Mouse (Mus musculus) midbrain, embryonic 13.5 days (tissue): ENCODE measurements at regions not wholly inside any gene's neighbourhood (a gene's known extent, or its start where the extent isn't known, plus 50 kb on each side); places are given as distances from the start of the nearest gene placed in this dataset.

ENCODE experiments used
- ATAC-seq: fragments of 200-750 bp; cut with Nextera tagmentation; 2 replicates; pipeline ENCODE4 v1.8.0; 2017; ENCODE audit warnings: mild to moderate bottlenecking, moderate TSS enrichment, moderate library complexity
- H3K27ac ChIP-seq: fragments of 300-500 bp; sonication (generic); 2 replicates; pipeline ENCODE4 v1.5.1; 2015; ENCODE audit warnings: inconsistent platforms, mild to moderate bottlenecking, moderate library complexity
- H3K27me3 ChIP-seq: fragments of 300-500 bp; sonication (generic); 2 replicates; pipeline ENCODE4 v1.6.1; 2015; ENCODE audit warnings: mild to moderate bottlenecking, inconsistent platforms
- H3K36me3 ChIP-seq: fragments of 300-500 bp; sonication (generic); 2 replicates; pipeline ENCODE4 v1.6.1; 2015; ENCODE audit warnings: mild to moderate bottlenecking, inconsistent platforms
- H3K4me1 ChIP-seq: fragments of 300-500 bp; sonication (generic); replicated peaks from 2 replicates; pipeline ENCODE4 v1.6.1; 2015; ENCODE audit warnings: inconsistent platforms
- H3K4me2 ChIP-seq: fragments of 300-500 bp; sonication (generic); replicated peaks from 2 replicates; pipeline ENCODE4 v1.6.1; 2015; ENCODE audit warnings: moderate library complexity, mild to moderate bottlenecking, inconsistent platforms
- H3K4me3 ChIP-seq: fragments of 300-500 bp; sonication (generic); replicated peaks from 2 replicates; pipeline ENCODE4 v1.5.1; 2015; ENCODE audit warnings: mild to moderate bottlenecking, inconsistent platforms
- H3K9ac ChIP-seq: fragments of 300-500 bp; sonication (generic); replicated peaks from 2 replicates; pipeline ENCODE4 v1.6.1; 2015; ENCODE audit warnings: mild to moderate bottlenecking, inconsistent platforms
- H3K9me3 ChIP-seq: fragments of 300-500 bp; sonication (generic); 2 replicates; pipeline ENCODE4 v1.6.1; 2016; ENCODE audit warnings: mild to moderate bottlenecking, inconsistent platforms
- WGBS: fragments of 180-500 bp; shearing (Covaris S2); methylation state at CpG from one replicate; pipeline ENCODE4 v1.1.7; 2015; 5-methylcytosine and 5-hydroxymethylcytosine counted together

DNA sequence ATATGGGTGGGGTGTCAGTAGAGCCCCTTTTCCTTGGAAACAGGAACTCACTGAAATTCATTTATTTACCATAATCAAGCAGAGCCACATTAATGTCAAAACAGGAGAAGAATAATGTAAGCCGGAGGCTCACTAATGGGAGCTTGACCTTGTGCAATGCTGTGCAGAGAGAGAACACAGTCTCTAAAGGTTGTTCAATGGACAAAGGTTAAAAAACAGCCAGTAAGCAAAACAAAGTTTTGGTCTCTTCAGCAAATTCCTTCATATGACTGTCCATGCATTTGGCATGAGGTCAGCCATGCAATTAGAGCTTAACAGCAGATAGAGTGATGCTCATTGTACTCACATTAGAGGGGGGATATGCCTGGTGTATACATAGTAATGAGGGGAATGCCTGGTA lies 113.1 kb downstream of the Tsen15 start:
- no peak overlapping the region for H3K27ac ChIP-seq
- H3K9me3 ChIP-seq: no peaks in the 10 kb centered on the region
- no peak overlapping the region for H3K4me2 ChIP-seq
- ATAC-seq: no peak
- H3K4me1 ChIP-seq: peaks cover 9% of the 10 kb centered on the region; the same call in 1 of the 2 replicates
- no peaks in the 10 kb centered on the region for H3K36me3 ChIP-seq
- no peak overlapping the region for H3K9ac ChIP-seq
- H3K4me3 ChIP-seq: no peak overlapping the region
- H3K27me3 ChIP-seq: no peaks in the 10 kb centered on the region
- 86% methylated on average over 1 of the region's 1 CpGs for WGBS

- no peaks in the 10 kb centered on the region for H3K9me3 ChIP-seq
- no peaks in the 10 kb centered on the region for H3K36me3 ChIP-seq
- H3K27ac ChIP-seq: peak overlapping the region; percentile 21; the same call in 1 of the 2 replicates
- no peak overlapping the region for H3K9ac ChIP-seq
- H3K4me2 ChIP-seq: no peak overlapping the region
- H3K4me3 ChIP-seq: no peak overlapping the region
- ATAC-seq: peak; percentile 43; the same call in 1 of the 2 replicates
- 60% methylated on average over 10 of the region's 10 CpGs for WGBS
- no peaks in the 10 kb centered on the region for H3K27me3 ChIP-seq
- peaks cover 9% of the 10 kb centered on the region; the same call in 1 of the 2 replicates for H3K4me1 ChIP-seq
Measured at GRCm38 (mm10) chr1:152269936-152270702, 116.4 kb downstream of the Tsen15 start.

GRCm38 (mm10) chr1:152266390-152266789 lies 120.1 kb downstream of the Tsen15 start:
- Histone ChIP-seq H3K27ac (no peak overlapping the region), H3K27me3 (no peaks in the 10 kb centered on the region), H3K36me3 (no peaks in the 10 kb centered on the region), H3K9ac (no peak overlapping the region), H3K4me3 (no peak overlapping the region), H3K4me1 (peaks cover 9% of the 10 kb centered on the region; the same call in 1 of the 2 replicates), H3K9me3 (no peaks in the 10 kb centered on the region), H3K4me2 (no peak overlapping the region)
- ATAC-seq: no peak

- WGBS: 87% methylated on average over 6 of the region's 6 CpGs
- peaks cover 4% of the 10 kb centered on the region; the same call in 1 of the 2 replicates for H3K4me1 ChIP-seq
- no peak overlapping the region for H3K4me3 ChIP-seq
- ATAC-seq: no peak
- H3K27ac ChIP-seq: no peak overlapping the region
- no peaks in the 10 kb centered on the region for H3K27me3 ChIP-seq
- H3K4me2 ChIP-seq: no peak overlapping the region
- H3K9ac ChIP-seq: no peak overlapping the region
- no peaks in the 10 kb centered on the region for H3K9me3 ChIP-seq
- H3K36me3 ChIP-seq: no peaks in the 10 kb centered on the region
Measured at GRCm38 (mm10) chr1:152264981-152265380, 121.5 kb downstream of the Tsen15 start.

- Histone ChIP-seq H3K27ac (no peak overlapping the region), H3K36me3 (no peaks in the 10 kb centered on the region), H3K4me2 (no peak overlapping the region), H3K9ac (no peak overlapping the region), H3K4me3 (no peak overlapping the region), H3K4me1 (peaks cover 8% of the 10 kb centered on the region), H3K9me3 (no peaks in the 10 kb centered on the region), H3K27me3 (no peaks in the 10 kb centered on the region)
- WGBS: 34% methylated on average over 4 of the region's 4 CpGs
- 0 out of 2 replicates have a peak, but pooled peaks have one; percentile 30 for ATAC-seq
Measured at GRCm38 (mm10) chr1:152261472-152261871, 125.0 kb downstream of the Tsen15 start.

- no peak for ATAC-seq
- Histone ChIP-seq H3K27me3 (no peaks in the 10 kb centered on the region; the same call in 1 of the 2 replicates), H3K4me1 (peaks cover 8% of the 10 kb centered on the region), H3K9me3 (no peaks in the 10 kb centered on the region), H3K36me3 (no peaks in the 10 kb centered on the region), H3K4me2 (no peak overlapping the region), H3K9ac (no peak overlapping the region), H3K4me3 (no peak overlapping the region), H3K27ac (no peak overlapping the region)
- WGBS: 96% methylated on average over 1 of the region's 1 CpGs
Measured at GRCm38 (mm10) chr1:152260950-152261349, 125.5 kb downstream of the Tsen15 start.

DNA sequence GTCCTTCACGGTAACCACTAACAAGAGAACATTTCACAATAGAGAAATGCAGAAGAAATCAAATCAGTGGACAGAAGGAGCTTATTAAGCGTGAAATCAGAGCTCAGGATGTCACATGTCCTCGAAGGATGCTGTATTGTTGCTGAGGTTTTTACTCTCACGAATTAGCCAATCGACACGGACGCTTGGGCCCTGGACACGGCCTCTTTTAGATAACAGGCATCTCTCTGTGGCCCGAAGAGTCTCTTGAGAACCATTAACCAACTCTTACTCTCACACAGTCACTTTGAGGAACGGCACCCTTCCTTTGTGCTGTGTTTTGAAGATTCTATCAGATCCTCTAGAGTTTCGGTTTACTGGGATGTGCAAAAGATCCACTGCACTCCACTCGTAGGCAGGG lies 128.2 kb downstream of the Tsen15 start:
- Histone ChIP-seq H3K4me1 (peaks cover 14% of the 10 kb centered on the region), H3K9me3 (no peaks in the 10 kb centered on the region), H3K4me2 (no peak overlapping the region), H3K9ac (no peak overlapping the region), H3K27me3 (no peaks in the 10 kb centered on the region; the same call in 1 of the 2 replicates), H3K4me3 (no peak overlapping the region), H3K27ac (no peak overlapping the region), H3K36me3 (no peaks in the 10 kb centered on the region)
- ATAC-seq: peak; percentile 51; the same call in 1 of the 2 replicates
- WGBS: 38% methylated on average over 12 of the region's 12 CpGs

DNA sequence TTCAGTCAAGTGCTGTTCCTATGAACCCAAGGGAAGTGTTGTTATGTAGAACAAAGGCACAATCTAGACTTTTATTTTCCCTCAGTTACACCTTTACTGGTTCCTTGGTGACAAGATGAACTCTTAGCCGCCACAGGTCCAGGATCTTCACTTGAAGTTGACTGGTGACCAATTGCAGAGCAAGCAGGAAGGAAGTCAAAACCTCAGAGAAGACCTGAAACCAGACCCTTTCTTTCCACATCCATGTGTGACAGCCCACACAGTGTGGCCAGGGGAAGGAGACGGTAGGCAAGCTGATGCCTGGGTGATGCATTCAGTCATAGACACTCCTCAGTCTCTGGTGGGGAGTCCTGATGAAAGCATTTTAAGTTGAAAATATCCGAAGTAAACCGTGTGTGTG lies 132.6 kb downstream of the Tsen15 start:
- H3K9ac ChIP-seq: no peak overlapping the region
- H3K9me3 ChIP-seq: no peaks in the 10 kb centered on the region

DNA sequence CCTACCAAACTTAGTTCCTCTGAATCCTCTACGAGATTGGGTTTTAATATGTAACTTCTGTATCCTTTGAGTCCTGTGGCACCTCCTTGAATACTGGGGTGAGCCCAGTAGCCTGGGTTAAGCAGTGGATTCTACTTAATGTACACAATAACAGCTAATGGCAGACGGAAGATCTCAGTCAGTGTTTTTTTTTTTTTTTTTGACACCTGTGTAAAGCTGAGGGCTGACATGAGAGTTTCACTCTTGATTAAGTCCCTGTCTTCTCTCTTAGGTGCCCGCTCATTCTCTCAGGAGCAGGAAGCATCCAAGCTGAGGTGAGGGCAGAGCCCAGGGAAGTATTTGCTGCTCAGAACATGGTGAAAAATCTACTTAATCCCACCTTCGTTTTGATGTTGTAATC lies 133.0 kb downstream of the Tsen15 start:
- Histone ChIP-seq H3K9me3 (no peaks in the 10 kb centered on the region), H3K9ac (no peak overlapping the region), H3K4me1 (peaks cover 18% of the 10 kb centered on the region), H3K36me3 (no peaks in the 10 kb centered on the region), H3K4me2 (no peak overlapping the region), H3K27ac (no peak overlapping the region), H3K27me3 (no peaks in the 10 kb centered on the region; the same call in 1 of the 2 replicates), H3K4me3 (no peak overlapping the region)
- no peak for ATAC-seq
- WGBS: 83% methylated on average over 4 of the region's 4 CpGs

More for the DNA sequence above, 132.6 kb downstream of the Tsen15 start:
- no peak for ATAC-seq
- no peaks in the 10 kb centered on the region; the same call in 1 of the 2 replicates for H3K27me3 ChIP-seq
- no peak overlapping the region for H3K4me2 ChIP-seq
- H3K36me3 ChIP-seq: no peaks in the 10 kb centered on the region
- H3K4me3 ChIP-seq: no peak overlapping the region
- H3K27ac ChIP-seq: no peak overlapping the region
- 83% methylated on average over 4 of the region's 4 CpGs for WGBS
- H3K4me1 ChIP-seq: peaks cover 21% of the 10 kb centered on the region

GRCm38 (mm10) chr1:152252658-152253267 lies 133.7 kb downstream of the Tsen15 start:
- Histone ChIP-seq H3K9me3 (no peaks in the 10 kb centered on the region), H3K27me3 (no peaks in the 10 kb centered on the region; the same call in 1 of the 2 replicates), H3K36me3 (no peaks in the 10 kb centered on the region), H3K9ac (no peak overlapping the region), H3K4me1 (peaks cover 13% of the 10 kb centered on the region), H3K4me2 (no peak overlapping the region), H3K4me3 (no peak overlapping the region), H3K27ac (no peak overlapping the region)
- 41% methylated on average over 9 of the region's 9 CpGs for WGBS
- ATAC-seq: peak; percentile 87

DNA sequence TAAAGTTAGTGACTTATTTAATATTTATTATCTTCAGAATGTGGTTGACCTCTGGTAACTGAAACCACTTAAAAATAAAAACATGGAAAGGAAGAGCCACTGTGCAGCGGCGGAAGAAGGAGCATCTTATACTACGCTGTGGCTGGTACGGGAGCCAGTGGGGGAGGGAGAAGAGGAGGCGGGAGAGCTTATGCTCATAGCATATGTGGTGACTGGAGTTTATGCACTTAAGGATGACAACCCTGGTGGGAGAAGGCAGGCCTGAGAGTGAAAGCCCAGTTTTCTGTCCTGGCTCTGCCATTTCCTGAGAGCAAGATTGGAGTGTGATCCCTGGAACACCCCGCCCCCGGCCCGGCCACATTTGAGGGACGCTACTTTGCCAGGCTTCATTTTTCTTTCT lies 145.5 kb downstream of the Tsen15 start:
- Histone ChIP-seq H3K9ac (no peak overlapping the region), H3K36me3 (no peaks in the 10 kb centered on the region), H3K9me3 (no peaks in the 10 kb centered on the region), H3K27ac (no peak overlapping the region), H3K4me3 (no peak overlapping the region), H3K4me1 (no peaks in the 10 kb centered on the region), H3K27me3 (no peaks in the 10 kb centered on the region), H3K4me2 (no peak overlapping the region)
- 95% methylated on average over 9 of the region's 9 CpGs for WGBS
- ATAC-seq: no peak

DNA sequence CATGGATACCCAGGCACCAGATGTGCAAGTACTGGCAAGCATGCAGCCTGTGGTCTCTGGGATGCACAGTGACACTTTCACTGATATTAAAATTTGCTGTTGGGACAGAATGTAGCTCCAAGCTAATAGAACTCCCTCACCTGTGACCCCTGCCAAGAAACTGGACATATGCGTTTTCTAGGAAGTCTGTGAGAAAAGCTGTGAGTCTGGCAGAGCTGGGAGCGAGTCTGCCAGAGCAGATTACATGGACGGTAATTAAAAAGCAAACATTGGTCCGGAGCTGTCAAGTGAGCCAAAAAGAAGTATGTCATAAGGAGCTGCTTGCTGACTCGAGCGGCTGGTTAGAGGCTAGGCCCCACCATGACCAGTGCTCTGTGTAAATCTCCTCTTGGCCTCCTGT lies 147.1 kb downstream of the Tsen15 start:
- no peaks in the 10 kb centered on the region for H3K36me3 ChIP-seq
- no peaks in the 10 kb centered on the region for H3K9me3 ChIP-seq
- no peak overlapping the region for H3K9ac ChIP-seq
- peaks cover 9% of the 10 kb centered on the region; the same call in 1 of the 2 replicates for H3K4me1 ChIP-seq
- no peak overlapping the region for H3K4me2 ChIP-seq
- H3K4me3 ChIP-seq: no peak overlapping the region
- H3K27ac ChIP-seq: no peak overlapping the region
- WGBS: 70% methylated on average over 6 of the region's 6 CpGs
- no peak for ATAC-seq
- H3K27me3 ChIP-seq: no peaks in the 10 kb centered on the region
